Mouse (Mus musculus) gastrocnemius, postnatal 36 days (tissue): ENCODE data around the gene Nrip2. TPM values are rescaled to one million over a fixed set of nuclear protein-coding genes. Genes with fewer than 3 reads are reported as not detected.

Source experiments
- DNase-seq, 2 experiments: peaks; one replicate each; pipeline ENCODE4 v3.0.0; 2022
- intact Hi-C: fragments of 180-260 bp; cut with DNase I; formaldehyde crosslinking; loops from one replicate; pipeline ENCODE4 v1.15.1; 2025
- total RNA-seq, 2 experiments: library from RNA; stranded (reverse); gene quantifications; 2 replicates each; pipeline ENCODE4 v1.2.3; 2021

Nrip2 gene
- total RNA-seq, 2 experiments from 2014 or later, result 1.4 to 1.5 TPM

GRCm38 (mm10) chr6:128433566-128433965 lies 34.5 kb downstream of the Nrip2 start:
- DNase-seq, result no peak
- intact Hi-C loops, result loop anchor here (10.0 kb wide), 1 partner anchor 1329 kb away; the partner anchor contains the start of gene Tigar

GRCm38 (mm10) chr6:128435474-128435873 lies 36.4 kb downstream of the Nrip2 start:
- peak; percentile 51 to 53 for DNase-seq
- intact Hi-C loops, result loop anchor here (10.0 kb wide), 1 partner anchor 1331 kb away; the partner anchor contains the start of gene Tigar

- no peak for DNase-seq
- intact Hi-C loops, result loop anchor here (10.0 kb wide), 1 partner anchor 1332 kb away; the partner anchor contains the start of gene Tigar
Observed at GRCm38 (mm10) chr6:128436356-128437005, 37.4 kb downstream of the Nrip2 start.

GRCm38 (mm10) chr6:128437288-128437687 lies 38.2 kb downstream of the Nrip2 start:
- no peak for DNase-seq
- intact Hi-C loops, result loop anchor here (10.0 kb wide), 1 partner anchor 1332 kb away; the partner anchor contains the start of gene Tigar

- intact Hi-C loops, result loop anchor here (10.0 kb wide), 1 partner anchor 1333 kb away; the partner anchor contains the start of gene Tigar
- peak; percentile 37 to 54 for DNase-seq
Observed at GRCm38 (mm10) chr6:128437731-128438316, 38.7 kb downstream of the Nrip2 start.

GRCm38 (mm10) chr6:128438317-128438870 lies 39.3 kb downstream of the Nrip2 start, which contains the start of gene Fkbp4:
TSS of gene Fkbp4 (minus strand) at chr6:128438677.
- intact Hi-C loops, result loop anchor here (10.0 kb wide), 1 partner anchor 1334 kb away; the partner anchor contains the start of gene Tigar
- peak; percentile 85 to 90 for DNase-seq

GRCm38 (mm10) chr6:128438871-128439341 lies 39.8 kb downstream of the Nrip2 start:
- intact Hi-C loops, result loop anchor here (10.0 kb wide), 1 partner anchor 1334 kb away; the partner anchor contains the start of gene Tigar
- no peak for DNase-seq

GRCm38 (mm10) chr6:128440238-128440637 lies 41.1 kb downstream of the Nrip2 start:
- intact Hi-C loops, result loop anchor here (10.0 kb wide), 1 partner anchor 395 kb away; no protein-coding TSS in a partner anchor
- no peak for DNase-seq

- intact Hi-C loops, result loop anchor here (1.0 to 10.0 kb wide), 2 partner anchors 34 to 389 kb away; no protein-coding TSS in a partner anchor
- DNase-seq, result peak in 1 of 2 experiments; percentile 43
Observed at GRCm38 (mm10) chr6:128445761-128446535, 46.9 kb downstream of the Nrip2 start.

GRCm38 (mm10) chr6:128447063-128447462 lies 48.0 kb downstream of the Nrip2 start:
- intact Hi-C loops, result loop anchor here (10.0 kb wide), 1 partner anchor 388 kb away; no protein-coding TSS in a partner anchor
- no peak for DNase-seq

- intact Hi-C loops, result no loop called here
- no peak for DNase-seq
Observed at GRCm38 (mm10) chr6:128455835-128456605, 56.9 kb downstream of the Nrip2 start.

- no peak for DNase-seq
- intact Hi-C loops, result no loop called here
Observed at GRCm38 (mm10) chr6:128457186-128457585, 58.1 kb downstream of the Nrip2 start.

GRCm38 (mm10) chr6:128460321-128460720 lies 61.2 kb downstream of the Nrip2 start:
- DNase-seq, result no peak
- intact Hi-C loops, result no loop called here

GRCm38 (mm10) chr6:128460729-128461503 lies 61.8 kb downstream of the Nrip2 start:
- no peak for DNase-seq
- intact Hi-C loops, result no loop called here

GRCm38 (mm10) chr6:128461606-128462005 lies 62.5 kb downstream of the Nrip2 start:
- no peak for DNase-seq
- intact Hi-C loops, result no loop called here

GRCm38 (mm10) chr6:128464996-128465395 lies 65.9 kb downstream of the Nrip2 start:
- intact Hi-C loops, result no loop called here

More at GRCm38 (mm10) chr6:128464996-128465395, 65.9 kb downstream of the Nrip2 start:
- DNase-seq, result no peak
